Mouse (Mus musculus) frontal cortex, postnatal 25 days (tissue): ENCODE measurements around the gene Epb41.

Experiments
- DNase-seq, 2 experiments: peaks; one replicate each; pipeline ENCODE4 v3.0.0; 2022; ENCODE audit warnings: low spot score in 2 of 2

Gene Epb41

DNA sequence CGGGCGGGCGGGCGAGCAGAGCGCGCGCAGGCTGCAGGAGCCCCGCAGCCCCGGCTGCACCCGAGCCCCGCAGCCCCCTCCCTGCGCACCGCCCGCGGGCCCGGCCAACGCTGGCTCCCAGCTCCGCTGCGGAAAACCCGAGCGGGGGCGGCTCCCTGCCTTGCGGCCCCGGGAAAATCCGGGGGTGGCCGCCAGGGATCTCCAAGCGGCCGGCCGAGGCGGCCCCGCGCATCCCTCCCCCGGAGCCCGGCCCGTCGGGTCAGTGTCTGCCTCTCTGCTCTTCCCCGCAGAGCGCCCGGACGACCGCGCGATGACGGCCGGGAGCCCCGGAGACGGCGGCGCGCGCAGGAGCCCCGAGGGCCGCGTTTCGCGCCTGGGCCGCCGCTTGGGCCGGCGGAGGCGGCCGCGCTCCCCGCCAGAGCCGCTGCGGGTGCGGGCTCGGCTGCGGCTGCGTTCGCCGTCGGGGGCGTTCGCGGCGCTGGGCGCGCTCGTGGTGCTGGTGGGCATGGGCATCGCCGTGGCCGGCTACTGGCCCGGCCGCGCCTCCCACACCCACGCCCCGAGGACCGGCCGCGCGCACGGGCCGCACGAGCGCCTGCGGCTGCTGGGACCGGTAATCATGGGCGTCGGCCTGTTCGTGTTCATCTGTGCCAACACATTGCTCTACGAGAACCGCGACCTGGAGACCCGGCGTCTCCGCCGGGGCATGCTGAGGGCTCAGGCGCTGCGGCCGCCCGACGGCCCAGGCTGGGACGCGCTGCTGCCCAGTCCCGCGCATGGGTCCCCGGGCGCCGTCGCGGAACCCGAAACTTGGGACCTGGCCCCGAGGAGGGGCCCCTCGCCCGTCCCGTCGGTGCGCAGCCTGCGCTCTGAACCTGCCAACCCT lies 153.4 kb downstream of the Epb41 start, which contains the start of gene Tmem200b:
Gene Tmem200b (plus strand): TSS at position 311 of the 886 bp plus-strand sequence.
- DNase-seq = no peak

DNA sequence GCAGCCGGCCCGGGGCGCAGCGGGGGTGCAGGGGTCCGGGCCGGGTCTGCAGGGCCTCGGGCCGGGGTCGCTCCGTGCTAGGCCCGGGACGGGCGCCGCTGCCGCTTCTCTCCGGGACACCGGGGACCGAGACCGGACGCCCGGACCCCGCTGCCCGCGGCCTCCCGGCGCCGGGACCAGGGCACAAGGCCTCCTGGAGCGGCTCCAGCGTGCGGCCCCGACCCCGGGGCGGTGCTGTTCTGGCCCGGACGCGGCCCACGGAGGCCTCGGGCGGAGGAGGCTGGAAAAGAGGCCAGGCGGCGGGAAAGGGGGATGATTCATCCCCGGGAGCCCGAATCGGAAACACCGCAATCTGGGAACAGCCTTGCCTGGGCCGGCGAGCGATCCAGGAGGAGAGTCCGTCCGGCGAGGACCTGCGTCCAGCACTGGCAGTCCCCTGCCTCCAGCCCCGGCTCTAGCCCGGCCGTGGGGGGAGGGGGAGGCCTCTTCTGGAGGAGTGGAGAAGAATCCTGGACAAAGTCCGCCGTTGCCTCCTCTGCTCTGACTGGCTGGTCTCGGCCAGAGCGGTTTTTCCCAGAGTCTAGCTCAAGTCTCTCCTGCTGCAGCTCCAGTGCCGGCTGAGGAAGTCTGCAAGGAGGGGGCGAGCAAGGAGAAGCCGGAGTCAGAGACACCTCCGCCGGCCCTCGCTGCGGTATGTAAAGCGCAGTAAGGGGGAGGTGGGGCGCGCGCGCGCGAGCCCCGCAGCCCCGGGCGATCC lies 154.3 kb downstream of the Epb41 start:
- no peak for DNase-seq

DNA sequence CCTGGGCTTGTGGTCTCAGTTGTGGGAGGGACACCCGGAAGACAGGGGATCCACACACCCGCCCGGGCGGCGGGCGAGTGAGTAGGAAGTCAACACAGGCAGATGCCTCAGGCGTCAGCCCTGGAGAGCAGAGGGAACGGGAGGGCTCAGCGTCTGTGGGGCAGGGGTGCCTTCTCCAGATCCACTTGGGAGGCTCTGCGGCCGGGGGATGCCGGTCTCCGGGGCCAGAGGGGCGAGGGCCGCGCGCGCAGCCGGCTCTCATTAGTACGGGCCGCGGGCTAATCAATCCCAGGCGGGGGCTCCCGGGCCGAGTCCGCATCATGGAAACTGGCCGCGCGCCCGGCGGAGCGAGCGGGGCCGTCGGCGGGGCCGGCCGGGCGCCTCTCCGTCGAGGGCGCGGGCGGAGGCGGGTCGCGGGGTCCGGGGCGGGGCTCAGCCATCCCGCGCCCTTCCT lies 155.0 kb downstream of the Epb41 start:
- DNase-seq = no peak

DNA sequence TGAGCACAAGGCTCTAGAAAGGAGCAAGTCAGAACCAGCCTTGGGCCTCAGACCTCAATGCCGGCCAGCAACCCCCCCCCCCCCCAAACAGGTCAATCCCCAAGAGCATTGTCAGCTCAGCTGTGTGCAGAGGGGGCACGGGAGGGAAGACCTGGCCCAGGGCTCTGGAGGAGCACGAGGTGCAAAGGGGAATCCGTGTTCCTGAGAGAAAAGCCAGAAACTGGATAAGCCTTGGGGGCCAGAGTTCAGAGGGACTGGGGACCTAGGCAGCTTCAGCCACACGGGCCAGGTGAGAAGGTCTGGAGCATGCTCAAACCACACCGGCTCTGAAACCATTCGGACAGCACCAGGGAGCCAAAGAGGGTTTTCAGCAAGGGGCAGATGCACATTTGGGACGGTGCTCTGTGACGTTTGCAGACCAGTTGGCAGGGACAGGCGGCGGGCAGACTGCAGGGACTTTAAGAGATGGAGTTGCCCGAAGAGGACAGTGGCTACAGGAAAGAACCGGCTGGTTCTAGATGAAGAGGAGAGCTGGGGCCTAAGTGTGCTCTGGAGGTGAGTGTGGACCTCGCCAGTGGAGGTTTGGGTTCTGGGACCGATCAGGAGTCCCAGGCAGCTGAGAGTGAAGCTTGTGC lies 155.5 kb downstream of the Epb41 start:
- DNase-seq = no peak

DNA sequence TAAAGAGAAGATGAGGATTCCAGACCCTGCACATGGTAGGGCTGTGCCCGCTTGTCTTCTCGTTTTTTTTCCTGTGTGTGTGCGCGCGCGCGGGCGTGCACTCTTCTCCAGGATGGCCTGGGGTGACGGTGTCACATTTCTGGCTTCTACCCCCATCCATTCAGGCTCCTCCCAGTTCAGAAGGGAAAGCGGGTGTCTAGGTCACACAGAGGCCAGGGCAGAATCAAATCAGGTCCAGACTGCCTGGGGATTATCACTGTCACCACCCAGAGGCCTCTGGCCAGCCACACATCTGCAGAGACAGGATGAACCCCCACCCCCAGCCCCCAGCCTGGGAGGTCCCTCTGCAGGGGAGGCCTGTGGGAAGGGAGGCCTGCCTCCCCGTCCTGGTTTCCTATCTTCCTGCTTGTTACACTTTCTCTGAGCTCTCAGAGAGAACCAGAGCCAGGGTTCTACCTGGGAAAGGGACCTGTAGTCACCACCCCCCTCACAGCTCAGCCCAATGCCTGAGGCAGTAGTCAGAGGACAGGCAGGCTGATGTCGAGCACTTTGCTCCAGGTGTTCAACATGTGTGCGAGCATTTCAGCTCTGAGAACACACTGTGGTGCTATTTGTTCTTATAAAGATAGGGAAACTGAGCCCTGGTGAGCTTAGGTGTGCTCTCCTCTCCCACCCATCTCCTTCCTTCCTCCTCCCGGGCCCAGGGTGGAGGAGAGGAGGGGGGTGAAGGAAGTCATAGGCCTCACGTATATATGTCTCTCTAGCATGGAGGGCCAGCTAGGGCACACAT lies 156.2 kb downstream of the Epb41 start:
- no peak for DNase-seq

DNA sequence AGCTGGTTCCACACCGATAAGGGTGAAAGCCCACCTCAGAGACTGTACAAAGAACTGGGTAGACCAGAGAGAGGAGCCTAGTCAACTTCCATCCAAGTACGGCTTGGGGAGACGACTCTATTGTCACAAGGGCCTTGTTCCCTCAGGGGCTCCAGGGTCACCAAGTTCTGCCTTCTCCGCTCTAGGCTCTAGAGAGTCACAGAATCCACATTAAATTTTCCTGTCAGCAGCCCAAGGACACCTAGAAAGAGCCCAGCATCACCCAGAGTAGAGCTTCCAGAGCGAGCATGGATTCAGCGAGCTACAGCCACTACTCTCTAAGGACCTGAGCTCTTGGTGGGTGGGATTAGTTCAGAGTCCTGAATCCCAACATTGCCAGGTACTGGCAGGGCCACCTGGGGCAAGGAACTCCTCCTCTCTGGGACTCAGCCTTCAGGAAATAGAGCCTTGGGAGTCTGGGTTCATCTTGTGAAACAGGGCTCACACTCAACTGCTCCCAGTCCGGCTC lies 157.0 kb downstream of the Epb41 start:
- DNase-seq = no peak

DNA sequence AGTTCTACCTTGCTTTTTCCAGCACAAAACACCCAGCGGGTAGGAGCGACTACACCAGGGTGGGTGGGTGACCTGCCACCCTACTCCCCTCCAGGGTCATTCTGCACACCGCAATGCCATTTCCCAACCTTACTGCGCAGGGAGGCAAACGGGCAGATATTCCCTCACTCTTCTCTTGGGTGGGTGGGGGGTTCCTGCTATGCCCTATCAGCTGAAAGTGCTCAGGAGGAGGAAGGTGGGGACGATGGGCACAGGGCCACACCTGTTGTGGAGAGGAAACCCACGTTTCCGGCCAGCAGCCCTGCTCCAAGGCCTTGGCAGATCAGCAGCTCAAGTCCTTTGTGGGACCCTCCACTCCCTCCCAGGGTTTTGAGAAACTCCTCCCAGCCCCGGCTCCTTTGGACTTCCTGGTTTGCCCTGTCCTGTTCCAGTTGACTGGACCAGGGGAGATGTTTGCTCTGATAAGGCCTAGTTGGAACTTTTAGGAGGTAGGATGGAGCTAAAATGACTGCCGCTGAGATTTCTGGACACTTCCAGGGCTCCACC lies 158.0 kb downstream of the Epb41 start:
- no peak for DNase-seq

DNA sequence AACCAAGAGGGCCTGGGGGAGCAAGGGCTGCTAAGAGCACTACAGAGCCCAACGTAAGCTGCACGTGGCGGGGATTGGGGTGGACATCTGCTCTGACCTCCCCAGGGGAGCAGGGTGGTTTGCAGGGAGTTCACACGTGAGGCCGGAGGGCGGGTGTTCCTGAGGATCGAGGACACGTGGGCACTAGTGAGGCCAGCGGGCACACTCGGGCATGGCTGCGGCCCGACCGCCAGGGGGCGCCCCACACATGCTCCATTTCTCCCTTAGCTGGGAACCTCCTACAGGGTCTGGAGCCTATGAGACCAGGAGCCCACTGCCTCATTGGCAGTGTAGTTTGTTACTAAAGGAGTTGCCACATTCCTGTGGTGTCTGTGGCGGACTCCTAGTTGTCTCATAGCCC lies 158.7 kb downstream of the Epb41 start:
- peak; percentile 58 to 69 for DNase-seq

DNA sequence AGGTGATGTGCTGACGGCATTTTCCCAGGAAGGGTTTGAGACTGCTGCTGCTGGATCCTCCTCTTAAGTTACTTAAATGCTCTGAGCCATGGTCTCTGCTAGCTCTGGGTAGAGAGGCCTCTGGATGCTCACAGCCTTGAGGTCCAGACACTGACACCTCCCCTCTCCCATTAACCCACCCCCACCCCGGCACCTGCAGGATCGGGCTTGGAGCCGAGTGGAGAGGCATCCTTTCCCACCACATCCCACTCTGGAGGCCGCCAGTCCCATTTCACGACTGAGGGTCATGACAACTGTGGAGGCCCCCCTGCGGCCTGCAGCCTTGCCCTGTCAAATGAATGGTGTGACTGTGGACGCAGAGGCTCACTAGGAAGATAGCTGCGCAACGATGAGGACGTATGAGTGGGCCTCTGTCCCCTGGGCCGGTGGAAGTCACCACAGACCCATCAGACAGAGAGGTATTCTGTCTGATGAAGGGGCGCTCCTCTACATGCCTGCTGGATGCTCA lies 159.2 kb downstream of the Epb41 start:
- no peak for DNase-seq

DNA sequence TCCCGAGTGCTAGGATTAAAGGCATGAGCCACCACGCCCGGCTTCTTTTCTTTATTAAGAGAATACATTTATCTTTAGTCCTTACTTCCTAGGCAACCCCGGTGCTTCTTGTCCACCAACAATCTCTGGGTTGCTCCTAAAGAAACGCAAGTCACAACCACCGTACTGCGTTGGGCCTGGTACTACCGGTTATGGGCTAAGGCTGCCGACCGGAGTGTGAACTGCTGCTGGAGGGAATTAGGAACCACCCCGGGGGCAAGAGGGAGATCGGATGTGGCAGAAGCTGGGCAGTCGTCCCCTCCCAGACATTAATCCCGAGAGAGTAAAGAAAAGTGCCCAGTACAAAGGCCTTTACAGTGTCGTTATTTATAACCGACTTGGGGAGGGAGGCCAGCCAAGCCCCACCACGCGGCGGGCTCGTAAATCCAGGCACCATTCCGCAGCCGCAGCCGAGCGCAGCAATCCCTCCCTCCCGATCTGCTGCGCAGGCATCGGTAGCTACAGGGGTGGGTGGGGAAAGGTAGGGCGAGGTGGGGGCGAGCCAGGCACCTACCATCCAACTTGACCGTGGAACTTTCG lies 160.1 kb downstream of the Epb41 start:
- DNase-seq = no peak

DNA sequence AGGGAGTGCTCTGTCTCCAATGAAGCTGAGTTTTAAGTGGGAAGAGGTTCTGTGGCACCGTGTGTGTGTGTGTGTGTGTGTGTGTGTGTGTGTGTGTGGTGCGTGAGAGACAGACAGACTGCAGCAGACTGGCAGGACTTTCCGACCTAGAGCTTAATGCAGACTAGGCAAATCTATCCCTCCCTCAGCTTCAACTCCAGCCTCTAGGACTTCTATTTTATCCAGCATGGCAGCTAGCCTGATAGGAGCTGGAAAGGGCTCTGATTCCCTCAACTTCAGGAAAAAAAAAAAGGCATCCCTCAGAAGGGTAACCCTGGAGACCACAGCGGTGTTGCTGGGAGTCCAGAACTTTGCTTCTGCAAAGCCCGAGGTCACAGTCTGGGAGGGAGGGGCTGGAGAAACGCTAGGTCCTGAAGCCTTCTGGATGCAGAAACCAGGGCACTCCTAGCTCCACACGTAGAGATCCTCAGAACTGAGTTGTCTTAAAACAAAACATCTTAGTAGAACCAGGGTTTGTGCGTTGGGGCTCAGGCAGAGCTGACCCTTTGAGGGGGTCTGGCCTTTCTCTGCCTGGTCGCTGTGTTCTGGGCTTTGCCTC lies 161.0 kb downstream of the Epb41 start:
- DNase-seq = no peak

DNA sequence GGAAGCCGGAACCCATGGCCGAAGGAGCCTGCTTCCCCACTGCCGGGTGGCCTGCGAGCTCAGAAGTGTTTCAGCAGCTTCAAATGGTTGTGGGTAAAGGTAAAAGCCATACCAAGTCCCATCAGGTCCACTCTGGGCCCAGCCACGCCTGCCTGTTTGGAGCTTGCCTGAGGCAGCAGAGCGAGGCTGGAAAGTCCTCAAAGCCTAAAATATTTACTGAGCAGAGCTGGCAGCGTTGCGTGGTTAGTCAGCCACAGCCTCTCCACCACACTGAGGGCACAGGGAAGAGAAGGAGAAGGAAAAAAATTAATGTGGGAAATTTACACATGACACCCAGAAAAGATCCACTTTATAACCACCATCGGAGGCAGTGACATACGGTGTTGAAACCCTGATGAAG lies 161.6 kb downstream of the Epb41 start:
- no peak for DNase-seq

DNA sequence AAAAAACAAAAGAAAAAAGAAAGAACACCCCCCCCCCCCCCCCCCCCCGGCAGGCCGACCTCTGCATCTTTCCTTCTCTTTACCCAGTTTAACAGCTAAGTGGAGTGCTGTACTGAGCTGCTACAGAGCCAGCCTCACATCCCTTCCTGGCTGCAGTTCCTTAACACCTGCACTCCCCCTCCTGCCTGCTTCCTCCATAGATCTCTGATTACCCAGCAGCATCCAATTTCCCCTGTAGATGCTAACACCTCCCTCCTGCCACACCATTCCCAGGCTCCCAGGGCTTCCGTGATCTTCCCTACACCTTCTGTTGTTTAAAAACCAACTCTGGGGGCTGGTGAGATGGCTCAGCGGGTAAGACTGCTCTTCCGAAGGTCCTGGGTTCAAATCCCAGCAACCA lies 163.6 kb downstream of the Epb41 start:
- DNase-seq = no peak

DNA sequence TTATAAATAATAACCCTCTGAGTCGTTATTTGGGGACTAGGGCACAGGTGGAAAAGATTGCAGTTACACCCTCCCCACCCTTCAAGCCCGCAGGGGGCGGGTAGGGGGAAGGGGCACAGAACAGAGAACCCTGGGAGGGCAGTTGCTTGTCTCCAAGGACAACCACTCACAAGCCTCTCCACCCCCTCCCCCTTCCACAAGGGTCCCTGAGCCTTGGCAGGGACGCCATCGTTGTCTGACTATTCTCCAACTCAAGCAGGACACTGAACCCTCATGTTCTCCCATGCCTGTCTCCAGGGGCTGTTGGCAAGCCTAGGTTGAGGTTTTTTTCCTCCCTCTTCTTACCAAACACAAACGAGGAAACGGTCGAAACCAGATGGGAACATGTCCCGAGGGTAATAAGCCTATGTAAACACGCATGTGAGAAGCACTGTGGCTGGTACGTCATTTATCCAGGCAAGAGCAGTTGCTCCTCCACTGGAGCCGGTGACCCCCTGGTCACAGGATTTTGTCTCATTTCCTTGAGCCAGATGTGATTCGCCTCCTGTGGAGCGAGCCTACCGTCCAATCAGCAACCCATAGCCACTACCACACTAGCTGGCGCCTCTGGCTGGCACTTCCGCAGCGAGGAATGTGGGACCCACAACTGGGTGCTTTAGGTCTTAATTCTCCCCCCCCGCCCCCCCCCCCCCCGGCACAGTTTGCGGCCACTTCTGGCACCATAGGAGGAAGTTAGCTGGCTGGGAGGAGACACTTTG lies 164.7 kb downstream of the Epb41 start:
- DNase-seq = no peak

DNA sequence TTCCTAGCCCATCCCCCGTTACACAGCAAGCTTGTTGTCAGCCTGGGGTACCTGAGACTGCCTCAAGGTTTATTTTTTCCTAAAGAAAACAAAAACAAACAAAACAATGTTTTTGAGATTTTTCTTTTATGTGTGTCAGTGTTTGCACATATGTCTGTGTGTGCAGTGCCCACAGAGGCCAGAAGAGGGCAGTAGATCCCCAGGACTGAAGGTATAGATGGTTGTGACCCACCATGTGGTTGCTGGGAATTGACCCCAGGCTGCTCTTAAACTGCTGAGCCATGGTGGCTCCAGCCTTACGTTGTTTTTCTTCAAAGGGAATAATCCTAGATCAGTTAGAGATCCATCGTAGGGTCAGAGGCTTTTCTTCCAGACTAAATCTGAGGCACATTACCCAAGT lies 167.2 kb downstream of the Epb41 start:
- DNase-seq = no peak

DNA sequence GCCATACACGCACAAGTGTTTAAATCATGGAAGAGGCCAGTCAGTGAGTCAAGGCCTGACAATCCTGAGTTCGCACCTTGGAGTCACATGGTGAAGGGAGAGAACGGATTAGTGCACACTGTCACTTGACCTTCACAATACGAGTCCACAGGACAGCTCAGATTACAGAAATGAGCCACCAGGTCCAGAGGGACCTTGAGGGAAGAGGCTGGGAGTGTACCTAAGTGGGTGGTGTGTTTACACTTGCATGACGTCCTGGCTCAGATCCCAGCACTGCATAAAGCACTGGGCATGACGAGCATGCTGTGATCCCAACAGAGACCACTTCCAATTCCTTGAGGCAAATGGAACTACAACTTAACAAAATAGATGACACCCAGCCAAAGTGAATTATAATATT lies 168.7 kb downstream of the Epb41 start:
- DNase-seq = no peak

DNA sequence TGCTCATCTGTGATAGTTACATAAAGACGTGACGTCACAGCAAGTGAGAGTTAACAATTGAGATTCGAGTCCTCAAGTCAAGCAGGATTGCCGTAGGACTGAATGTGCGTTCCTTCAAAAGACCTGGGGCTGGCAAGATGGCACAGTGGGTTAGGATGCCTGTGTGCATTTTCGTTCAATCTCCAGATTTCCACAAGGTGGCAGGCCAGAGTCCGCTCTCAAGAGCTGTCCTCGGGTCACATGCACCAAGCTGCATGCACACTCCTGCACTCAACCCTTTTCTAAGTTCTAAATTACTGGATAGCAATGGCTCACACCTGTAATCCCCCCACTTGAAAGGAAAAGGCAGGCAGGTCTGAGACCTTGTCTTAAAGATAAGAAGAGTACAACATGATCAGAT lies 170.6 kb downstream of the Epb41 start:
- DNase-seq = no peak

DNA sequence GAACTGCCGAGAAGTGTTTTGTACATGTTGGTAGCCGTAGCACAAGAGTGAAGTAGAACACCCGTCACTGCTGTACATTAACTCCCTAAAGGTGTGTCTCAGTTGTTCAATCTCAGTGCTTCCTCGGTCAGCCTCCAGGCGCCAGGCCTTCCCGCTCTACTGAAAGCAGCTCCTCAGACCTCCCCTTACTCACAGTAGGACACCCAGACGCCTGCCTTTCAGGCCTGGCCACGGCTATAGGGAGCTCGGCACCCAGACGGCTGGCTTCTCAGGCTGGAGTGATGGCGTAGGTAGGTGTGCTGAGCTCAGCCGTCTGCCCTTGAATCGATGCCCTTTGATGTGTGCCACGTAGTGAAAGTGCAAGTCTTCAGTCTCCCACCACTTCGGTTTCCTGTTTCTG lies 174.0 kb downstream of the Epb41 start:
- no peak for DNase-seq

DNA sequence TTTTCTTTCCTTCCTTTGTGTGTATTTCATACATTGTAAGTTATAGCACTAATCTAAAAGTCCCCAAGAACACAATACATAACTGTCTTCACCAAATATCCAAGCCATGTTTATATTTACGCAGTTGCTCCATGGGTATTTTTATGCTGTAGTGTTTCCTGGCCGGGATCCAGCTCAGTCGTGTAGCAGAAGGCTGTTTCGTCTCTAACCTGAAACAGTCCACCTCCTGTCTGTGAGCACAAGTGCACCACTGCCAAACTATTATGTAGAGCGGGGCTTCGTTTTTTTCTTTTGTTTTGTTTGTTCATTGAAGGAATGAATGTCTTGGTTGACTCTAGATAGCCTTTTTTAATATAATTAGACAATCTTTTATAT lies 176.0 kb downstream of the Epb41 start:
- DNase-seq = no peak
